Mouse (Mus musculus): ENCODE results near the gene Riiad1. TPM values are rescaled to one million over a fixed set of nuclear protein-coding genes. Genes with fewer than 3 reads are reported as not detected.

Riiad1 gene
- polyA plus RNA-seq, 1 experiment from 2014 or later: 2.3 TPM

GRCm38 (mm10) chr3:94477981-94478422 is 2.1 kb downstream of the Riiad1 start, which contains the start of gene Celf3:
Celf3 (plus strand) TSS chr3:94478295.
- Histone ChIP-seq H3K27ac (no peak within 1 kb of the TSS), H3K4me3 (replicated peaks) (no peak within 1 kb of the TSS), H3K9ac (no peak within 1 kb of the TSS), H3K4me1 (peaks cover 17% of the 10 kb centered on the region), H3K9me3 (replicated peaks) (no peaks in the 10 kb centered on the region), H3K4me2 (0 out of 2 replicates have a peak within 1 kb of the TSS, but pooled peaks have one; percentile 16), H3K27me3 (peaks cover 37% of the 10 kb centered on the region), H3K36me3 (no peaks in the 10 kb centered on the region)
- WGBS: under 1% methylated on average over 14 of the region's 14 CpGs
- ATAC-seq (replicated peaks; ENCODE audit: low FRiP score): no peak

DNA sequence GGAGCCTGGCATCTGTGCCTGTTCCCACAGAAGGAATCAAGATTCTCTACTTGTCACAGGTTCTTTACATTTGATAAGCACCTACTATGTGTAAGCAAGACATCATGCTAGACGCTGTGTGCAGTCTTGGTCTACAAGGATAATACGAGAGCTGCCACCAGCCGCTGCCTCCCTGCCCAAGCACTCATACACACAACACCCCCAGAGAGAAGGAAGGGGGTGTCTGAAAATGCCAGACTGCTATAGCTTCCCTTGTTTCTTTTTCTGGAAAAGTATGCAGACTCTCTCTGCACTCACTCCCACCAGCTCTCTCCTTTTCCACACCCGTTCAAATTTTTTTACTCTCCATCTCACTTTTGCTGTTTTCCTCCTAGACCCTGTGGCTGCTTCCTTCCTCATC is 2.7 kb downstream of the Riiad1 start:
- Histone ChIP-seq H3K4me3 (replicated peaks) (no peak overlapping the region), H3K27me3 (peaks cover 37% of the 10 kb centered on the region), H3K36me3 (no peaks in the 10 kb centered on the region), H3K27ac (no peak overlapping the region), H3K9me3 (replicated peaks) (no peaks in the 10 kb centered on the region), H3K4me2 (no peak overlapping the region), H3K9ac (no peak overlapping the region), H3K4me1 (peaks cover 22% of the 10 kb centered on the region)
- WGBS: 62% methylated on average over 4 of the region's 4 CpGs
- no peak for ATAC-seq (replicated peaks; ENCODE audit: low FRiP score)

DNA sequence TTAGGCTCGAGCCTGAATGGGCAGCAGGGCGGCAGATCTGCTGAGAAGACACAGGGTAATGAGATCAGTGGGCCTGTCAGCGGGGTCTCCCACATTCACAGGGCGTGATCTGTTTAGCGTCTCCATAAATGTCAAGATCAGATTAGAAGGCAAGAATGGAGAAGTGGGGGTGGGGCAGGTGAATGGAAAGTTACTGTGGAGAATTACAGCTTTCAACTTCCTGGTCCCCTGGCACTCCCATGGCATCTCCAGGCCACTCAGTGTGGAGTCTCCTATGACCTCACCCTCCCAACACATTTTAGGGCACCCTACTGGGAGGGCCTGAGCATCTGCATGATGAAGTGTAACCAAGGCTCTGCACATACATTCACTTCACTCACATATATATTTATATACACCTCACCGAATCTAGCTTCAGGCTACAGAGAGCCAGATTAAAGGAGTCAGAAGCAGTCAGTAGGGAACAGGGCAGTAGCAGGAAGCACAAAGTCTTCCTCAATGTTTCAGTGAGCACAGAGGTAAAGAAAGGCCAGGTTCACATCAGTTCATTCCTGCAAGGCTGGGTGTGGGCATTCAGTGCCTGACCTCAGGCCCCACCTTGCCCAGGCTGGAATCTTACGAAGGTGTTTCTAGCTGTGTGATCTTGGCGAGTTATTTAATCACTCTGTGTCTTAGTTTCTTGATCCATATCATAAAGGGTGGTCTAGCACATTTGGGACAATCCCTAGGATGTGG is 3.7 kb downstream of the Riiad1 start:
- Histone ChIP-seq H3K27me3 (peaks cover 31% of the 10 kb centered on the region), H3K4me3 (replicated peaks) (no peak overlapping the region), H3K9me3 (replicated peaks) (no peaks in the 10 kb centered on the region), H3K4me2 (no peak overlapping the region), H3K36me3 (no peaks in the 10 kb centered on the region), H3K4me1 (peaks cover 24% of the 10 kb centered on the region), H3K9ac (no peak overlapping the region), H3K27ac (no peak overlapping the region)
- no peak for ATAC-seq (replicated peaks; ENCODE audit: low FRiP score)
- 53% methylated on average over 8 of the region's 8 CpGs for WGBS

DNA sequence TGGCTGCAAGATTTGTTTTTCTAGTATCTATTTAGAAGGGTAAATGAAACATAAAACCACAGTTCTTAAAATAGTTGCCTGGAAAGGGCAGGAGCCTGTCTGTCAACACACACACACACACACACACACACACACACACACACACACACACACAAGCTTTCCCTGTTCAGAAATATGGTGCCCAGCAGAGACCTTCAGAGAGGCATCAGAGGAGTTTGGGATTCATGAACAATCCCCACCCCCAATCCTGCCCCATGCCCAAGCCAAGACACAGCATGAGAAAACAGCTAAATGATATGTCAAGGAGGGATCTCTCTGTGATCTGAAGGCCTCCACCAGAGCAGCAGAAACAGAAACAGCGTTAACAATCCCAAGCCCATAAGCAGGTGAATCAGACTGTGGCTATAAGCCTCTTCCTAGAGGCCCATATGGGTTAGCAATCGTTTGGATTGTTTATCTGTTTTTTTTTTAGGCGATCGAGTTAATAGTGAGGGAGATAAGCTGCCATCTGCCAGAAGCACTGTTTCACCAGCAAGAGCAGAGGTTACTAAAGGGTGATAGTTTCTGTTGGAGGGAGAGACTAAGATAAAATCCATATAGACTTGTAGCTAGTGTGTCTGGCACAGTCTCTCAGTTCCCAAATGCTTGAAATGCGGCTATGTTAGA is 6.4 kb downstream of the Riiad1 start:
- Histone ChIP-seq H3K9me3 (replicated peaks) (no peaks in the 10 kb centered on the region), H3K9ac (no peak overlapping the region), H3K27me3 (peaks cover 4% of the 10 kb centered on the region), H3K4me1 (peaks cover 13% of the 10 kb centered on the region), H3K4me3 (replicated peaks) (no peak overlapping the region), H3K4me2 (no peak overlapping the region), H3K36me3 (no peaks in the 10 kb centered on the region), H3K27ac (no peak overlapping the region)
- 67% methylated on average over 5 of the region's 5 CpGs for WGBS
- ATAC-seq (replicated peaks; ENCODE audit: low FRiP score): no peak

DNA sequence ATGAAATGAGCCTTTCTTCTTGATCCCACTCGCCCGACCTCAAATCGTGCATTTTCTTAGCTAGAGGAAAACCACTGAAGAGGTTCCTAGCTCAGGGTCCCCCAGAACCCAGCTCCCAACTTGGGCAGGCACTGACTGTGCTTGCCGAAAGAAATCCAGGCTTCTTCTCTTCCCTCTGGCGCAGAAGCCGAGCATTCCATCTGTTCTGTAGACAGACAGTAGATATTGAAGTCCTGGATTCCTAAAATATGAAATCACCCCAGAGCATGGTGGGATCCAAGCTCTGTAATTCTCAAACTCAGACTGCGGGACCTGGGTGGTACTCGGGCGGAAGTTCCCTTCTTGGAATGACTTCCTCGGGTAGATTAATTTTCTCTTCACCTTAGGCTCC is 7.0 kb downstream of the Riiad1 start:
- no peak overlapping the region for H3K4me3 ChIP-seq (replicated peaks)
- no peak overlapping the region for H3K9ac ChIP-seq
- ATAC-seq (replicated peaks; ENCODE audit: low FRiP score): no peak
- no peaks in the 10 kb centered on the region for H3K27me3 ChIP-seq
- 37% methylated on average over 10 of the region's 10 CpGs for WGBS
- peaks cover 13% of the 10 kb centered on the region for H3K4me1 ChIP-seq
- peak overlapping the region; percentile 51; the same call in 1 of the 2 replicates for H3K27ac ChIP-seq
- H3K4me2 ChIP-seq: peak overlapping the region; percentile 56
- no peaks in the 10 kb centered on the region for H3K9me3 ChIP-seq (replicated peaks)
- no peaks in the 10 kb centered on the region for H3K36me3 ChIP-seq

- H3K9ac ChIP-seq: no peak overlapping the region
- H3K4me2 ChIP-seq: peak overlapping the region; percentile 56
- H3K27ac ChIP-seq: peak overlapping the region; percentile 51; the same call in 1 of the 2 replicates
- WGBS: 10% methylated on average over 28 of the region's 28 CpGs
- peaks cover 10% of the 10 kb centered on the region for H3K4me1 ChIP-seq
- H3K36me3 ChIP-seq: no peaks in the 10 kb centered on the region
- H3K27me3 ChIP-seq: no peaks in the 10 kb centered on the region
- ATAC-seq (replicated peaks; ENCODE audit: low FRiP score): peak; percentile 83; the same call in 1 of the 2 replicates
- H3K9me3 ChIP-seq (replicated peaks): no peaks in the 10 kb centered on the region
- H3K4me3 ChIP-seq (replicated peaks): peak overlapping the region; percentile 28
These were observed 7.6 kb downstream of the Riiad1 start for GRCm38 (mm10) chr3:94472447-94473114.

GRCm38 (mm10) chr3:94468931-94469330 is 11.2 kb downstream of the Riiad1 start:
- H3K36me3 ChIP-seq: no peaks in the 10 kb centered on the region
- H3K4me3 ChIP-seq (replicated peaks): no peak overlapping the region
- ATAC-seq (replicated peaks; ENCODE audit: low FRiP score): no peak
- H3K9me3 ChIP-seq (replicated peaks): no peaks in the 10 kb centered on the region
- no peak overlapping the region for H3K27ac ChIP-seq
- H3K4me2 ChIP-seq: no peak overlapping the region
- no peak overlapping the region for H3K9ac ChIP-seq
- 49% methylated on average over 3 of the region's 3 CpGs for WGBS
- H3K4me1 ChIP-seq: peaks cover 10% of the 10 kb centered on the region
- no peaks in the 10 kb centered on the region for H3K27me3 ChIP-seq

GRCm38 (mm10) chr3:94465632-94466430 is 14.3 kb downstream of the Riiad1 start:
- Histone ChIP-seq H3K9ac (no peak overlapping the region), H3K27me3 (no peaks in the 10 kb centered on the region), H3K4me3 (replicated peaks) (no peak overlapping the region), H3K9me3 (replicated peaks) (no peaks in the 10 kb centered on the region), H3K4me1 (no peaks in the 10 kb centered on the region), H3K36me3 (no peaks in the 10 kb centered on the region), H3K27ac (no peak overlapping the region), H3K4me2 (no peak overlapping the region)
- no peak for ATAC-seq (replicated peaks; ENCODE audit: low FRiP score)
- WGBS: 64% methylated on average over 13 of the region's 13 CpGs

GRCm38 (mm10) chr3:94463926-94464578 is 16.1 kb downstream of the Riiad1 start:
- Histone ChIP-seq H3K4me2 (no peak overlapping the region), H3K27ac (no peak overlapping the region), H3K36me3 (no peaks in the 10 kb centered on the region), H3K4me3 (replicated peaks) (no peak overlapping the region), H3K27me3 (no peaks in the 10 kb centered on the region), H3K9me3 (replicated peaks) (no peaks in the 10 kb centered on the region), H3K4me1 (no peaks in the 10 kb centered on the region), H3K9ac (no peak overlapping the region)
- 52% methylated on average over 11 of the region's 11 CpGs for WGBS
- ATAC-seq (replicated peaks; ENCODE audit: low FRiP score): no peak

GRCm38 (mm10) chr3:94459834-94460233 is 20.3 kb downstream of the Riiad1 start:
- H3K27ac ChIP-seq: no peak overlapping the region
- ATAC-seq (replicated peaks; ENCODE audit: low FRiP score): no peak
- H3K4me2 ChIP-seq: no peak overlapping the region
- H3K4me1 ChIP-seq: no peaks in the 10 kb centered on the region
- no peak overlapping the region for H3K9ac ChIP-seq
- no peak overlapping the region for H3K4me3 ChIP-seq (replicated peaks)
- peaks cover 7% of the 10 kb centered on the region; the same call in 1 of the 2 replicates for H3K27me3 ChIP-seq
- no peaks in the 10 kb centered on the region for H3K9me3 ChIP-seq (replicated peaks)
- no peaks in the 10 kb centered on the region for H3K36me3 ChIP-seq
- WGBS: 95% methylated on average over 2 of the region's 2 CpGs

- 77% methylated on average over 3 of the region's 3 CpGs for WGBS
- peak overlapping the region; percentile 55; the same call in 1 of the 2 replicates for H3K4me2 ChIP-seq
- no peaks in the 10 kb centered on the region for H3K4me1 ChIP-seq
- H3K36me3 ChIP-seq: no peaks in the 10 kb centered on the region
- no peak overlapping the region for H3K27ac ChIP-seq
- H3K9ac ChIP-seq: no peak overlapping the region
- ATAC-seq (replicated peaks; ENCODE audit: low FRiP score): no peak
- H3K4me3 ChIP-seq (replicated peaks): no peak overlapping the region
- H3K9me3 ChIP-seq (replicated peaks): no peaks in the 10 kb centered on the region
- H3K27me3 ChIP-seq: peaks cover 7% of the 10 kb centered on the region; the same call in 1 of the 2 replicates
These were observed 23.1 kb downstream of the Riiad1 start for GRCm38 (mm10) chr3:94457055-94457454.
